Mouse (Mus musculus): ENCODE measurements at regions not wholly inside any gene's neighbourhood (a gene's known extent, or its start where the extent isn't known, plus 50 kb on each side); places are given as distances from the start of the nearest gene placed in this dataset.

GRCm38 (mm10) chr2:47053689-47054088 lies 1760.2 kb upstream of the Acvr2a start:
- DNase-seq (ENCODE audit: low spot score) (no peak), ATAC-seq (ENCODE audit: insufficient read depth, low FRiP score, low TSS enrichment) (no peak)
- WGBS, result 91% methylated on average over 3 of the region's 3 CpGs

GRCm38 (mm10) chr2:47074191-47074590 lies 1739.7 kb upstream of the Acvr2a start:
- no peak overlapping the region for H3K27ac ChIP-seq (ENCODE audit: low read depth, low read length)
- H3K36me3 ChIP-seq (ENCODE audit: control insufficient read depth, insufficient read depth, low read length), result no peaks in the 10 kb centered on the region
- ATAC-seq (ENCODE audit: insufficient read depth, low FRiP score, low TSS enrichment) (no peak), DNase-seq (ENCODE audit: low spot score) (no peak)
- H3K4me2 ChIP-seq (ENCODE audit: low read depth), result no peak overlapping the region
- H3K27me3 ChIP-seq (ENCODE audit: control insufficient read depth, insufficient read depth, low read length), result no peaks in the 10 kb centered on the region
- H3K9ac ChIP-seq (ENCODE audit: low read length), result no peak overlapping the region
- no peaks in the 10 kb centered on the region for H3K9me3 ChIP-seq (ENCODE audit: control insufficient read depth, low read length)
- no peak overlapping the region for H3K4me3 ChIP-seq (ENCODE audit: low read depth, low read length)
- no peaks in the 10 kb centered on the region for H3K4me1 ChIP-seq (ENCODE audit: control insufficient read depth, insufficient read depth, low read length)

More at GRCm38 (mm10) chr2:47053689-47054088, 1760.2 kb upstream of the Acvr2a start:
- Histone ChIP-seq H3K4me2 (ENCODE audit: low read depth) (no peak overlapping the region), H3K27me3 (ENCODE audit: control insufficient read depth, insufficient read depth, low read length) (no peaks in the 10 kb centered on the region), H3K9ac (ENCODE audit: low read length) (no peak overlapping the region), H3K9me3 (ENCODE audit: control insufficient read depth, low read length) (no peaks in the 10 kb centered on the region), H3K4me1 (ENCODE audit: control insufficient read depth, insufficient read depth, low read length) (no peaks in the 10 kb centered on the region), H3K4me3 (ENCODE audit: low read depth, low read length) (no peak overlapping the region), H3K27ac (ENCODE audit: low read depth, low read length) (no peak overlapping the region), H3K36me3 (ENCODE audit: control insufficient read depth, insufficient read depth, low read length) (no peaks in the 10 kb centered on the region)

- no peak for DNase-seq (ENCODE audit: low spot score)
- H3K27ac ChIP-seq (ENCODE audit: low read depth, low read length), result no peak overlapping the region
- no peak overlapping the region for H3K9ac ChIP-seq (ENCODE audit: low read length)
- no peaks in the 10 kb centered on the region for H3K9me3 ChIP-seq (ENCODE audit: control insufficient read depth, low read length)
- 91% methylated on average over 3 of the region's 3 CpGs for WGBS
- no peaks in the 10 kb centered on the region for H3K36me3 ChIP-seq (ENCODE audit: control insufficient read depth, insufficient read depth, low read length)
- no peaks in the 10 kb centered on the region for H3K4me1 ChIP-seq (ENCODE audit: control insufficient read depth, insufficient read depth, low read length)
- no peak overlapping the region for H3K4me2 ChIP-seq (ENCODE audit: low read depth)
- no peak overlapping the region for H3K4me3 ChIP-seq (ENCODE audit: low read depth, low read length)
- no peak for ATAC-seq (ENCODE audit: insufficient read depth, low FRiP score, low TSS enrichment)
- H3K27me3 ChIP-seq (ENCODE audit: control insufficient read depth, insufficient read depth, low read length), result no peaks in the 10 kb centered on the region
Measured at GRCm38 (mm10) chr2:47075225-47075624, 1738.7 kb upstream of the Acvr2a start.

GRCm38 (mm10) chr2:47088635-47089034 lies 1725.3 kb upstream of the Acvr2a start:
- Histone ChIP-seq H3K27me3 (ENCODE audit: control insufficient read depth, insufficient read depth, low read length) (no peaks in the 10 kb centered on the region), H3K4me1 (ENCODE audit: control insufficient read depth, insufficient read depth, low read length) (no peaks in the 10 kb centered on the region), H3K9me3 (ENCODE audit: control insufficient read depth, low read length) (no peaks in the 10 kb centered on the region), H3K4me3 (ENCODE audit: low read depth, low read length) (no peak overlapping the region), H3K27ac (ENCODE audit: low read depth, low read length) (no peak overlapping the region), H3K9ac (ENCODE audit: low read length) (no peak overlapping the region), H3K4me2 (ENCODE audit: low read depth) (no peak overlapping the region), H3K36me3 (ENCODE audit: control insufficient read depth, insufficient read depth, low read length) (no peaks in the 10 kb centered on the region)
- WGBS, result 27% methylated on average over 4 of the region's 4 CpGs
- ATAC-seq (ENCODE audit: insufficient read depth, low FRiP score, low TSS enrichment), result no peak
- DNase-seq (ENCODE audit: low spot score), result peak; percentile 45

- Histone ChIP-seq H3K9me3 (ENCODE audit: control insufficient read depth, low read length) (no peaks in the 10 kb centered on the region), H3K4me3 (ENCODE audit: low read depth, low read length) (no peak overlapping the region), H3K4me2 (ENCODE audit: low read depth) (no peak overlapping the region), H3K27ac (ENCODE audit: low read depth, low read length) (no peak overlapping the region), H3K4me1 (ENCODE audit: control insufficient read depth, insufficient read depth, low read length) (no peaks in the 10 kb centered on the region), H3K36me3 (ENCODE audit: control insufficient read depth, insufficient read depth, low read length) (no peaks in the 10 kb centered on the region), H3K9ac (ENCODE audit: low read length) (no peak overlapping the region), H3K27me3 (ENCODE audit: control insufficient read depth, insufficient read depth, low read length) (no peaks in the 10 kb centered on the region)
- DNase-seq (ENCODE audit: low spot score) (peak; percentile 17), ATAC-seq (ENCODE audit: insufficient read depth, low FRiP score, low TSS enrichment) (no peak)
- 76% methylated on average over 3 of the region's 3 CpGs for WGBS
Measured at GRCm38 (mm10) chr2:47095993-47096392, 1717.9 kb upstream of the Acvr2a start.

- Histone ChIP-seq H3K4me3 (ENCODE audit: low read depth, low read length) (no peak overlapping the region), H3K9me3 (ENCODE audit: control insufficient read depth, low read length) (no peaks in the 10 kb centered on the region), H3K27me3 (ENCODE audit: control insufficient read depth, insufficient read depth, low read length) (no peaks in the 10 kb centered on the region), H3K4me2 (ENCODE audit: low read depth) (no peak overlapping the region), H3K27ac (ENCODE audit: low read depth, low read length) (no peak overlapping the region), H3K4me1 (ENCODE audit: control insufficient read depth, insufficient read depth, low read length) (no peaks in the 10 kb centered on the region), H3K9ac (ENCODE audit: low read length) (no peak overlapping the region), H3K36me3 (ENCODE audit: control insufficient read depth, insufficient read depth, low read length) (no peaks in the 10 kb centered on the region)
- no peak for DNase-seq (ENCODE audit: low spot score)
- no peak for ATAC-seq (ENCODE audit: insufficient read depth, low FRiP score, low TSS enrichment)
- 61% methylated on average over 1 of the region's 1 CpGs for WGBS
Measured at GRCm38 (mm10) chr2:47139435-47139834, 1674.5 kb upstream of the Acvr2a start.

GRCm38 (mm10) chr2:47184067-47184802 lies 1629.7 kb upstream of the Acvr2a start:
- Histone ChIP-seq H3K36me3 (ENCODE audit: control insufficient read depth, insufficient read depth, low read length) (no peaks in the 10 kb centered on the region), H3K27ac (ENCODE audit: low read depth, low read length) (no peak overlapping the region), H3K9ac (ENCODE audit: low read length) (no peak overlapping the region), H3K4me1 (ENCODE audit: control insufficient read depth, insufficient read depth, low read length) (no peaks in the 10 kb centered on the region), H3K27me3 (ENCODE audit: control insufficient read depth, insufficient read depth, low read length) (no peaks in the 10 kb centered on the region), H3K4me2 (ENCODE audit: low read depth) (no peak overlapping the region), H3K9me3 (ENCODE audit: control insufficient read depth, low read length) (no peaks in the 10 kb centered on the region), H3K4me3 (ENCODE audit: low read depth, low read length) (no peak overlapping the region)
- ATAC-seq (ENCODE audit: insufficient read depth, low FRiP score, low TSS enrichment), result no peak
- WGBS, result 85% methylated on average over 2 of the region's 2 CpGs
- no peak for DNase-seq (ENCODE audit: low spot score)

All from neural tube, embryonic 11.5 days (tissue).